Mouse (Mus musculus): ENCODE data around the gene Nudt14. TPM values are rescaled to one million over a fixed set of nuclear protein-coding genes. Genes with fewer than 3 reads are reported as not detected.

The Nudt14 gene
- polyA plus RNA-seq, 1 experiment, result 0.86 TPM

GRCm38 (mm10) chr12:112922541-112922940 lies 19.4 kb downstream of the Nudt14 start:
- TF ChIP-seq TAL1 (IDR thresholded peaks at IDR 0.05; ENCODE audit: low read length), result no peak
- TF ChIP-seq GATA1 (IDR thresholded peaks at IDR 0.05; ENCODE audit: low read length), result no peak
- Histone ChIP-seq H3K9me3 (ENCODE audit: control insufficient read depth, low read length) (no peaks in the 10 kb centered on the region), H3K4me1 (ENCODE audit: control insufficient read depth) (no peaks in the 10 kb centered on the region; the same call in 1 of the 2 replicates), H3K36me3 (ENCODE audit: control insufficient read depth) (no peaks in the 10 kb centered on the region), H3K4me3 (replicated peaks) (no peak overlapping the region), H3K27me3 (ENCODE audit: control insufficient read depth) (peaks cover 16% of the 10 kb centered on the region)

GRCm38 (mm10) chr12:112921518-112921917 lies 20.4 kb downstream of the Nudt14 start:
- H3K36me3 ChIP-seq (ENCODE audit: control insufficient read depth), result no peaks in the 10 kb centered on the region
- no peak overlapping the region for H3K4me3 ChIP-seq (replicated peaks)
- TF ChIP-seq GATA1 (IDR thresholded peaks at IDR 0.05; ENCODE audit: low read length), result no peak
- no peak for TF ChIP-seq TAL1 (IDR thresholded peaks at IDR 0.05; ENCODE audit: low read length)
- H3K27me3 ChIP-seq (ENCODE audit: control insufficient read depth), result peaks cover 6% of the 10 kb centered on the region
- H3K9me3 ChIP-seq (ENCODE audit: control insufficient read depth, low read length), result no peaks in the 10 kb centered on the region
- H3K4me1 ChIP-seq (ENCODE audit: control insufficient read depth), result no peaks in the 10 kb centered on the region

- Histone ChIP-seq H3K9me3 (ENCODE audit: control insufficient read depth, low read length) (no peaks in the 10 kb centered on the region), H3K4me1 (ENCODE audit: control insufficient read depth) (peaks cover 2% of the 10 kb centered on the region; the same call in 1 of the 2 replicates), H3K36me3 (ENCODE audit: control insufficient read depth) (no peaks in the 10 kb centered on the region), H3K27me3 (ENCODE audit: control insufficient read depth) (no peaks in the 10 kb centered on the region), H3K4me3 (replicated peaks) (no peak overlapping the region)
- TF ChIP-seq GATA1 (IDR thresholded peaks at IDR 0.05; ENCODE audit: low read length) (no peak), TAL1 (IDR thresholded peaks at IDR 0.05; ENCODE audit: low read length) (no peak)
Observed at GRCm38 (mm10) chr12:112917906-112918305, 24.0 kb downstream of the Nudt14 start.

GRCm38 (mm10) chr12:112917486-112917885 lies 24.4 kb downstream of the Nudt14 start:
- peaks cover 2% of the 10 kb centered on the region; the same call in 1 of the 2 replicates for H3K4me1 ChIP-seq (ENCODE audit: control insufficient read depth)
- no peaks in the 10 kb centered on the region for H3K9me3 ChIP-seq (ENCODE audit: control insufficient read depth, low read length)
- no peaks in the 10 kb centered on the region for H3K27me3 ChIP-seq (ENCODE audit: control insufficient read depth)
- TF ChIP-seq TAL1 (IDR thresholded peaks at IDR 0.05; ENCODE audit: low read length) (no peak), GATA1 (IDR thresholded peaks at IDR 0.05; ENCODE audit: low read length) (no peak)
- H3K4me3 ChIP-seq (replicated peaks), result no peak overlapping the region
- no peaks in the 10 kb centered on the region for H3K36me3 ChIP-seq (ENCODE audit: control insufficient read depth)

- no peaks in the 10 kb centered on the region for H3K27me3 ChIP-seq (ENCODE audit: control insufficient read depth)
- H3K9me3 ChIP-seq (ENCODE audit: control insufficient read depth, low read length), result no peaks in the 10 kb centered on the region
- no peaks in the 10 kb centered on the region for H3K36me3 ChIP-seq (ENCODE audit: control insufficient read depth)
- H3K4me3 ChIP-seq (replicated peaks), result no peak overlapping the region
- TF ChIP-seq GATA1 (IDR thresholded peaks at IDR 0.05; ENCODE audit: low read length), result no peak
- TF ChIP-seq TAL1 (IDR thresholded peaks at IDR 0.05; ENCODE audit: low read length), result no peak
- peaks cover 2% of the 10 kb centered on the region; the same call in 1 of the 2 replicates for H3K4me1 ChIP-seq (ENCODE audit: control insufficient read depth)
Observed at GRCm38 (mm10) chr12:112916698-112917400, 25.1 kb downstream of the Nudt14 start.

- H3K9me3 ChIP-seq (ENCODE audit: control insufficient read depth, low read length), result no peaks in the 10 kb centered on the region
- no peak overlapping the region for H3K4me3 ChIP-seq (replicated peaks)
- no peak for TF ChIP-seq GATA1 (IDR thresholded peaks at IDR 0.05; ENCODE audit: low read length)
- no peak for TF ChIP-seq TAL1 (IDR thresholded peaks at IDR 0.05; ENCODE audit: low read length)
- H3K4me1 ChIP-seq (ENCODE audit: control insufficient read depth), result peaks cover 2% of the 10 kb centered on the region; the same call in 1 of the 2 replicates
- H3K36me3 ChIP-seq (ENCODE audit: control insufficient read depth), result no peaks in the 10 kb centered on the region
- H3K27me3 ChIP-seq (ENCODE audit: control insufficient read depth), result no peaks in the 10 kb centered on the region
Observed at GRCm38 (mm10) chr12:112915587-112915986, 26.3 kb downstream of the Nudt14 start.

GRCm38 (mm10) chr12:112914527-112914926 lies 27.4 kb downstream of the Nudt14 start:
- Histone ChIP-seq H3K9me3 (ENCODE audit: control insufficient read depth, low read length) (no peaks in the 10 kb centered on the region), H3K4me1 (ENCODE audit: control insufficient read depth) (peaks cover 4% of the 10 kb centered on the region; the same call in 1 of the 2 replicates), H3K36me3 (ENCODE audit: control insufficient read depth) (no peaks in the 10 kb centered on the region), H3K27me3 (ENCODE audit: control insufficient read depth) (no peaks in the 10 kb centered on the region), H3K4me3 (replicated peaks) (no peak overlapping the region)
- TF ChIP-seq TAL1 (IDR thresholded peaks at IDR 0.05; ENCODE audit: low read length) (no peak), GATA1 (IDR thresholded peaks at IDR 0.05; ENCODE audit: low read length) (no peak)

GRCm38 (mm10) chr12:112912951-112913745 lies 28.8 kb downstream of the Nudt14 start:
- H3K36me3 ChIP-seq (ENCODE audit: control insufficient read depth), result no peaks in the 10 kb centered on the region
- H3K4me3 ChIP-seq (replicated peaks), result no peak overlapping the region
- TF ChIP-seq GATA1 (IDR thresholded peaks at IDR 0.05; ENCODE audit: low read length) (no peak), TAL1 (IDR thresholded peaks at IDR 0.05; ENCODE audit: low read length) (no peak)
- H3K9me3 ChIP-seq (ENCODE audit: control insufficient read depth, low read length), result no peaks in the 10 kb centered on the region
- no peaks in the 10 kb centered on the region for H3K27me3 ChIP-seq (ENCODE audit: control insufficient read depth)
- H3K4me1 ChIP-seq (ENCODE audit: control insufficient read depth), result peaks cover 4% of the 10 kb centered on the region; the same call in 1 of the 2 replicates

GRCm38 (mm10) chr12:112911701-112912100 lies 30.2 kb downstream of the Nudt14 start:
- Histone ChIP-seq H3K4me3 (replicated peaks) (no peak overlapping the region), H3K4me1 (ENCODE audit: control insufficient read depth) (peaks cover 4% of the 10 kb centered on the region; the same call in 1 of the 2 replicates), H3K27me3 (ENCODE audit: control insufficient read depth) (no peaks in the 10 kb centered on the region), H3K9me3 (ENCODE audit: control insufficient read depth, low read length) (no peaks in the 10 kb centered on the region), H3K36me3 (ENCODE audit: control insufficient read depth) (no peaks in the 10 kb centered on the region)
- no peak for TF ChIP-seq GATA1 (IDR thresholded peaks at IDR 0.05; ENCODE audit: low read length)
- TF ChIP-seq TAL1 (IDR thresholded peaks at IDR 0.05; ENCODE audit: low read length), result no peak
